Mouse (Mus musculus) spleen, adult 2 months (tissue): ENCODE data around the gene Efhd1. TPM values are rescaled to one million over a fixed set of nuclear protein-coding genes. Genes with fewer than 3 reads are reported as not detected.

Experiments
- DNase-seq, 2 experiments: peaks; one replicate each; pipeline versions ENCODE4 v3.0.0 to v3.0.0-alpha.2; 2012 to 2021; ENCODE audit warnings: low spot score in 2 of 2, low read depth in 1 of 2
- H3K27ac ChIP-seq: fragments of 200-500 bp; 2 replicates; pipeline ENCODE4 v1.5.1; 2012; ENCODE audit warnings: low read length, inconsistent platforms; ENCODE audit not compliant: insufficient read depth
- H3K27me3 ChIP-seq: fragments of 200-500 bp; 2 replicates; pipeline ENCODE4 v1.6.1; 2012; ENCODE audit warnings: mild to moderate bottlenecking, moderate library complexity, low read length, inconsistent platforms; ENCODE audit not compliant: control insufficient read depth, insufficient read depth
- H3K36me3 ChIP-seq: fragments of 200-500 bp; 2 replicates; pipeline ENCODE4 v1.6.1; 2012; ENCODE audit warnings: mild to moderate bottlenecking, low read length, inconsistent platforms; ENCODE audit not compliant: control insufficient read depth, insufficient read depth
- H3K4me1 ChIP-seq: fragments of 200-500 bp; 2 replicates; pipeline ENCODE4 v1.6.1; 2011; ENCODE audit warnings: inconsistent platforms; ENCODE audit not compliant: control insufficient read depth, insufficient read depth, insufficient read length
- H3K4me3 ChIP-seq: fragments of 200-500 bp; 2 replicates; pipeline ENCODE4 v1.5.1; 2011; ENCODE audit warnings: mild to moderate bottlenecking, inconsistent platforms; ENCODE audit not compliant: insufficient read depth, insufficient read length; ENCODE audit errors: extremely low read depth
- CTCF ChIP-seq: fragments of 200-500 bp; IDR thresholded peaks from 2 replicates; pipeline ENCODE4 v1.5.1; 2011; ENCODE audit warnings: mild to moderate bottlenecking, inconsistent platforms; ENCODE audit not compliant: insufficient read depth, insufficient read length, insufficient replicate concordance; ENCODE audit errors: extremely low read depth
- POLR2A ChIP-seq: fragments of 200-500 bp; IDR thresholded peaks from 2 replicates; pipeline ENCODE4 v1.6.1; 2011; ENCODE audit warnings: low read depth, low read length, inconsistent platforms
- WGBS: fragments of 180-500 bp; shearing (Covaris S2); methylation state at CpG from one replicate; pipeline ENCODE4 v1.1.7; 2018; 5-methylcytosine and 5-hydroxymethylcytosine counted together
- polyA plus RNA-seq: library from polyadenylated mRNA; depleted of rRNA; stranded (reverse); fragments of >200 nt; gene quantifications from 2 replicates; pipeline ENCODE4 v1.2.3, GENCODE M21; 2012; rRNA removed

Efhd1 gene
- polyA plus RNA-seq = 26.0 and 28.0 TPM in 2 replicates

GRCm38 (mm10) chr1:87264134-87265006, at the start of gene Efhd1:
Gene Efhd1, plus strand, starts transcription at chr1:87264363.
- peak within 1 kb of the TSS; percentile 35 for H3K4me3 ChIP-seq
- peaks cover 9% of the 10 kb centered on the region; the same call in 1 of the 2 replicates for H3K27me3 ChIP-seq
- H3K36me3 ChIP-seq = no peaks in the 10 kb centered on the region
- TF ChIP-seq CTCF = no peak
- no peak for TF ChIP-seq POLR2A
- WGBS = 1% methylated on average over 70 of the region's 70 CpGs
- H3K4me1 ChIP-seq = peaks cover 7% of the 10 kb centered on the region
- DNase-seq = no peak
- 0 out of 2 replicates have a peak within 1 kb of the TSS, but pooled peaks have one; percentile 17 for H3K27ac ChIP-seq

DNA sequence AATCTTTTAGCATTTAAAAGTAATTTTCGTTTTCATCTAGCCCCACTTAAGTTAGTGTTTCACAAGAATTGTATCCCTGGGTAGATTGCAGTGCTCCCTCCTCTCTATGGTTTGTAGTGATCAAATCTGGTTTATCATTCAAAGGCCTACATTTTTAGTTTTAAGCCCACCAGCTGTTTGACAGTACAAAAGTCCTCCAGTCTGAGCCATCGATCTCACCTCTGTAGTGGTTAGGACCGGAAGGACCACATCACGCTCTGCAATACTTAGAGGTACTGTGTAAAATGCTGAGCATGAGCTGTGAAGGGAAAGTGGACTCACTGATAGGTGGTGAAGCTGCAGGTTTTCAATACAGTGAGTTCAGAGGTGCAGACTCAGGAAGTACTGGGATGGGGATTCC, 49.4 kb upstream of the Efhd1 start:
- TF ChIP-seq CTCF = no peak
- no peak for TF ChIP-seq POLR2A
- Histone ChIP-seq H3K4me1 (peaks cover 7% of the 10 kb centered on the region; the same call in 1 of the 2 replicates), H3K27me3 (no peaks in the 10 kb centered on the region), H3K4me3 (peak overlapping the region; percentile 71), H3K27ac (no peak overlapping the region), H3K36me3 (peaks cover 4% of the 10 kb centered on the region; the same call in 1 of the 2 replicates)
- peak in 1 of 2 experiments; percentile 18 for DNase-seq
- 8% methylated on average over 4 of the region's 4 CpGs for WGBS

DNA sequence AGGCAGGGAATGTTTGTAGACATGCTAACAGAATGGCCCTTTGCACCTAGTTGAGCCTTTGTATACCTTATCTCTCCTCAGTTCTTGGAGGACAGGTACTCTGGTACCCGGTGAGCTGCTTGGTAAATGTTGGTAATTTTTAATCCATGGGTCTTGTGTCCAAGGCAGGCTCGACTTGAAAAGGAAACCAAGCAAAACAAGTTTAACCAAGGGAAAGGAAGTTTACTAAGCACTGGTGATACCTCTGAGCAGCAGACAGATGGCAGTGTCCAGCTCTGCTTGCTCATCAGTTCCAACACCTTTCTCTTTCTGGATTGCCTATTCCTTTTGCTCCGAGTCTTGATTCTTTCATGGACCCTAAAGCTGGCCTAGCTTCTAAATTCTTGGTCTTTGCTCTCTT, 46.2 kb upstream of the Efhd1 start:
- DNase-seq = no peak

DNA sequence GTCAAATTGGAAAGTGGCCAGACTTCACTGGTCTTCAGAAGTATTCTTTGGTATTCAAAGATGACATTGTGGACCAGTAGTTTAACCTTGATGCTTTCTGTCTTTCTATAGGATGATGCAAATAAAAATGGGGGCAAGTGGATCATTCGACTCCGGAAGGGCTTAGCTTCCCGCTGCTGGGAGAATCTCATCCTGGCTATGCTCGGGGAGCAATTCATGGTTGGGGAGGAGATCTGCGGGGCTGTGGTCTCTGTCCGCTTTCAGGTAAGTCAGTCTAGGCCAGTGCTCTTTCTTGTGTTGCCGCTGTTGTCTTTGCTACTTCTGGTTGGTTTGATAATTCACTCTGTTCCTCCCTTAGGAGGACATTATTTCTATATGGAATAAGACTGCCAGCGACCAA, 38.4 kb upstream of the Efhd1 start:
- no peak for DNase-seq
- WGBS = 94% methylated on average over 8 of the region's 8 CpGs

More for the DNA sequence above, 46.2 kb upstream of the Efhd1 start:
- Histone ChIP-seq H3K4me3 (no peak overlapping the region), H3K27me3 (no peaks in the 10 kb centered on the region), H3K27ac (no peak overlapping the region), H3K36me3 (peaks cover 20% of the 10 kb centered on the region), H3K4me1 (peaks cover 7% of the 10 kb centered on the region; the same call in 1 of the 2 replicates)
- WGBS = 57% methylated on average over 3 of the region's 3 CpGs
- TF ChIP-seq POLR2A (no peak), CTCF (peak; percentile 44; the same call in 1 of the 2 replicates)

DNA sequence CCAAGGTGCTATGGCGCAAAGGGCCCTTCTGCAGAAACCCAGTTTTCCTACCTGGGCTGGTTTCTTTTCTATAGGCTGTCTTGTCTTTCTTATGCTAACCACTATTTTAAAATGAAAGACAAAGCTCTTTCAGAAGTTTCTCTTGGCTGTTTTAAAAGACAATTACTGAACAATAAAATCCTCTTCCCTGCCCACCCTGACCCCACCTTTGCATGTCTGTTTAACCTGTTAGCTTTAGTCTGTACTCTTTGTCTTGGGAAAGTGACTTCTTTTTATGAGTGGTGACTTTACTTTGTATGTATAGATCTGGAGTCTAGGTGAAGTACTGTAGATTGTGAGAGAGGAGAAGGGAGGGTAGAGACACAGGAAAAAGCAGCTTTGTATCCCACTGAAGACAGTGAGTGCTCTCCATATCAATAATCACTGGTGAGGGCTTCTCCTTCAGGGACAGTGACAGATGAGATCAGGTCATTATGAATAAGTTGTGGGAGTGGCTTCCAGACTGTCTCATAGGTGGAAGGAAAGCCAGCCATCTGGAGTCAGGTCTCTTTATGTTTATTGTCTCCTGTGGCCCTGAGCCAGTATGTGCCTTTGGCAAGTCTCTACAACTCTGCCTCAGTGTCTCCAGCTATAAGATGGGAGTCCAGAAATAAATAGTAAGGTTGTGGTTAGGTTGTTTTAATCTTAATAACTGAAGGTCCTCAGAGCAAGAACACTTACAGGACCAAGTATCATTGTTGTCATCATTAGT, 37.6 kb upstream of the Efhd1 start:
- WGBS = 96% methylated on average over 1 of the region's 1 CpGs
- H3K27ac ChIP-seq = no peak overlapping the region

More for the DNA sequence above, 38.4 kb upstream of the Efhd1 start:
- TF ChIP-seq CTCF (no peak), POLR2A (no peak)
- Histone ChIP-seq H3K4me3 (no peak overlapping the region), H3K27ac (no peak overlapping the region), H3K27me3 (no peaks in the 10 kb centered on the region), H3K36me3 (peaks cover 55% of the 10 kb centered on the region), H3K4me1 (no peaks in the 10 kb centered on the region)

DNA sequence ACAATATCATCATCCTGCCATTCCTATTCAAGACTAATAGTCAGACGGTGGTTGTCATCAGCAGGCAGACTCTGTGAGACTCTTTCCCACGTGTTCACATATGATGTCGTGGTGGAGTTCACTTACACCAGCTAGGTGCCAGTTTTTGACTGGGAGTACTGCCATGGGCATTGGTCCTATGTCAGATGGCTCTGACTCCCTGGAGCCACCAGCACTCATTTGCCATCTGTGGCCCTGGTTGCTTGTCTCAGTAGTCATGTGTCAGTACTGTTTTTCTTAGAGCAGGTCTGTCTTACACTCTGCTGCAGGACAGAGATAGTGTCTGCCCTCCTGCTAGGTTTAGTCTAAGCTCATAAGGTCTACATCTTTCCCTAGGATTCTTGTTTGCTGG, 37.0 kb upstream of the Efhd1 start:
- Histone ChIP-seq H3K27me3 (no peaks in the 10 kb centered on the region), H3K4me1 (no peaks in the 10 kb centered on the region), H3K27ac (no peak overlapping the region), H3K4me3 (no peak overlapping the region), H3K36me3 (peaks cover 47% of the 10 kb centered on the region)
- DNase-seq = no peak
- WGBS = 91% methylated on average over 3 of the region's 3 CpGs
- TF ChIP-seq POLR2A = no peak
- TF ChIP-seq CTCF = no peak

More for the DNA sequence above, 37.6 kb upstream of the Efhd1 start:
- DNase-seq = no peak
- Histone ChIP-seq H3K36me3 (peaks cover 49% of the 10 kb centered on the region), H3K4me1 (no peaks in the 10 kb centered on the region), H3K4me3 (no peak overlapping the region), H3K27me3 (no peaks in the 10 kb centered on the region)
- TF ChIP-seq POLR2A (no peak), CTCF (no peak)

DNA sequence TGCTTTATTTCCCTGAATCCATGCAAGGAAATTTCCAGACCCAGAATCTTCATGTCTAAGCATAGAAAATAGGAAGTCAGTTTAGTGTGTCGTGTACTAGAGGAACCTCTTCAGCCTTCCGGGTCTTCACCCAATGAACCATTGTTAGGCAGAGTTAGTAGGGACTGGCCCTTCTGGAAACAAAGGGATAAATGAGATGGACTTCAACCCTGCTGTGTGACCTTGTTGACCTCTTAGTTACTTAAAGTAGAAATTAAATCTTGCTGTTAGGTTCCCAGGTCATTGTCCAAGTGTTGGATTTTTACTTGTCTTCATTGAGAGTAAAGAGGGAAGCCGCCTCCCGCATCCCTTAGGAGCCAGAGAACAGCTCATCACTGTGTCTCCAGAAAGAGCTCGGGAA, 33.6 kb upstream of the Efhd1 start:
- no peak overlapping the region for H3K4me3 ChIP-seq
- no peak for TF ChIP-seq POLR2A
- no peak for TF ChIP-seq CTCF
- no peaks in the 10 kb centered on the region for H3K4me1 ChIP-seq
- no peaks in the 10 kb centered on the region for H3K27me3 ChIP-seq
- peaks cover 40% of the 10 kb centered on the region for H3K36me3 ChIP-seq
- 91% methylated on average over 5 of the region's 5 CpGs for WGBS
- no peak overlapping the region for H3K27ac ChIP-seq
- no peak for DNase-seq
